In genomic region chr13:118208146-118208545, GRCm38 (mm10) we compare ENCODE assay signal across 26 mouse cellular contexts.
"Had no signal": no experiment of that assay in that cellular context is flagged by ENCODE, and none has a peak within 500 bp of the region (broad histone marks: within the 10 kb centered on the region; RNA-seq: fewer than 3 reads in every experiment).

No protein-coding gene starts in this region.

- H3K9ac ChIP-seq: heart, embryonic 12.5 days; hindbrain, embryonic 12.5 days; hindbrain, embryonic 15.5 days; intestine, embryonic 15.5 days; kidney, embryonic 15.5 days; limb, embryonic 13.5 days; limb, embryonic 15.5 days; liver, embryonic 12.5 days; liver, embryonic 14.5 days had no signal

- H3K4me2 ChIP-seq: heart, embryonic 12.5 days; hindbrain, embryonic 12.5 days; hindbrain, embryonic 15.5 days; intestine, embryonic 15.5 days; kidney, embryonic 15.5 days; limb, embryonic 13.5 days; limb, embryonic 15.5 days; liver, embryonic 12.5 days had no signal

- H3K4me1 ChIP-seq: heart, embryonic 10.5 days; heart, embryonic 12.5 days; hindbrain, embryonic 10.5 days; hindbrain, embryonic 12.5 days; hindbrain, embryonic 15.5 days; intestine, embryonic 15.5 days; kidney, embryonic 15.5 days; limb, embryonic 13.5 days; limb, embryonic 15.5 days; liver, embryonic 12.5 days had no signal

- H3K4me3 ChIP-seq: gastrocnemius, adult 2 months; heart, embryonic 10.5 days; heart, embryonic 12.5 days; hindbrain, embryonic 10.5 days; hindbrain, embryonic 12.5 days; hindbrain, embryonic 15.5 days; intestine, embryonic 15.5 days; kidney, embryonic 15.5 days; limb, embryonic 13.5 days; limb, embryonic 15.5 days; liver, embryonic 12.5 days had no signal

- ATAC-seq: inflammation-experienced regulatory T-cells, adult 6 months; intestine, embryonic 15.5 days; intestine, postnatal 0 days; liver, embryonic 12.5 days had no signal

- H3K36me3 ChIP-seq: heart, embryonic 10.5 days; heart, embryonic 12.5 days; hindbrain, embryonic 10.5 days; hindbrain, embryonic 12.5 days; hindbrain, embryonic 15.5 days; intestine, embryonic 15.5 days; kidney, embryonic 15.5 days; limb, embryonic 13.5 days; limb, embryonic 15.5 days; liver, embryonic 12.5 days had no signal

- DNase-seq: gastrocnemius, adult 2 months; gastrocnemius, postnatal 10 days; gastrocnemius, postnatal 25 days; heart, adult 18-20 months; heart, postnatal 10 days; heart, postnatal 4 days; kidney, adult 2 months; kidney, adult 9 months; kidney, postnatal 14 days; kidney, postnatal 36 days; layer of hippocampus, adult 9-11 months; layer of hippocampus, postnatal 36 days had no signal

- H3K27me3 ChIP-seq: heart, embryonic 12.5 days; hindbrain, embryonic 12.5 days; hindbrain, embryonic 15.5 days; intestine, embryonic 15.5 days; kidney, embryonic 15.5 days; limb, embryonic 13.5 days; limb, embryonic 15.5 days; liver, embryonic 12.5 days had no signal

- H3K9me3 ChIP-seq: heart, embryonic 10.5 days; heart, embryonic 12.5 days; hindbrain, embryonic 10.5 days; hindbrain, embryonic 12.5 days; hindbrain, embryonic 15.5 days; intestine, embryonic 15.5 days; kidney, embryonic 15.5 days; limb, embryonic 13.5 days; limb, embryonic 15.5 days; liver, embryonic 12.5 days had no signal

- H3K27ac ChIP-seq: gastrocnemius, adult 2 months; heart, embryonic 10.5 days; hindbrain, embryonic 10.5 days; hindbrain, embryonic 12.5 days; hindbrain, embryonic 15.5 days; intestine, embryonic 15.5 days; kidney, embryonic 15.5 days; kidney, postnatal 0 days; limb, embryonic 13.5 days; limb, embryonic 15.5 days; liver, embryonic 12.5 days; liver, embryonic 14.5 days had no signal
